Mouse (Mus musculus) right cerebral cortex, adult 18-20 months (tissue): ENCODE measurements at regions not wholly inside any gene's neighbourhood (a gene's known extent, or its start where the extent isn't known, plus 50 kb on each side); places are given as distances from the start of the nearest gene placed in this dataset.
"Not testable (repeated sequence)": the region's sequence is repeated elsewhere in the genome, so short reads cannot be mapped to it uniquely, and the experiment has no call there.

Source experiments
- DNase-seq: peaks from one replicate; pipeline ENCODE4 v3.0.0; 2022; ENCODE audit warnings: mixed read lengths

- not testable (repeated sequence) for DNase-seq
Measured at GRCm38 (mm10) chr6:22789731-22790130, 85.6 kb upstream of the Ptprz1 start.

GRCm38 (mm10) chr6:22791801-22792200, 83.5 kb upstream of the Ptprz1 start:
- DNase-seq, result no peak

- DNase-seq, result no peak
Measured at GRCm38 (mm10) chr6:22792601-22793000, 82.7 kb upstream of the Ptprz1 start.

DNA sequence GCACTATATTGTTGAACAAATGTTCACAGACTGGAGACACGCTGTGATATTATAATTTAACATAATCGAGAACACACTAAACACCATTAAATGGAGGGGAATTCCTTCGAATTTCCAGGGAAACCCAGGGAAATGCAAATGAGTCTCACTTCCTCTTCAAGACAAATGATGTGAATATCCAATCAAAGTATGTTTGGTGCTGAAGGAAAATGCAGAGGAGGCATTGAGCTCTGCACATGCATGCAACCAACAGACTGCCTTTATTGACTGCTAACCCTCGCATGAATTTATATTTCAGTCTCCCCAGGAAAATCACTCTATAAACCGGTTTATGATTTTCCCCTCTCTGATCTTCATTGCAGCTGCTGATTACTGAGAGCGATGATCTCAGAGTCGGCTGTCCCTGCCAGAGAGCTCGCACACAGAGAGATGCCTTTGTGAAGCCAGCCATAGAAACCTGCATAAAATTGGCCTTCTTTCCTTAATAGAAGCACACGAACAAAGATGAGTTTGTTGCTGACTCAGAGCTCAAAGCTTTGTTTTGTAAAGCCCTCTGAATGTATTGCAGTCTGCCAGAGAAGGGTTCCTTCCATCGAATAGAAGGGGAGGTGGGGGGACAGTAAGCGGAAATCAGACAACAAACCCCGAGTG, 81.1 kb upstream of the Ptprz1 start:
- peak; percentile 52 for DNase-seq

DNA sequence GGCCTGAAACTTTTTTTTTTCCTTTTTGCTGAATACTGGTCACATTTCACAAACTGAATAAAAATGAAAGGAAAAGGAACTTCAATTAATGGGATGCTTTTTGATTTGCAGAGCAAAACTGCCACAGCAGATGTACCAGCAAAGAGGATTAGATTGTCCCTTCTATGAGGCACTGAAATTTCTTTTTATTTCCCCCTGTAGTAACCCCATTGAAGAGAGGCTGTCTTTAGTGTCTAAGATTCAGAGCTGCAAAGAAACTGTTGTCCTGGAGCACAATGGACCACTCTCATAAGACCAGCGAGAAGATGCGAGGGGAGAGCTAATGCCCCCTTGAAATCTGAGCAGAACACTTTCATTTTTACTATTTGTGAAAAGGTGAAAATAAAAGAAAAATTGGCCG, 80.5 kb upstream of the Ptprz1 start:
- no peak for DNase-seq

GRCm38 (mm10) chr6:22795291-22795860, 79.9 kb upstream of the Ptprz1 start:
- DNase-seq, result no peak

GRCm38 (mm10) chr6:22801908-22802307, 73.4 kb upstream of the Ptprz1 start:
- no peak for DNase-seq

- DNase-seq, result no peak
Measured at GRCm38 (mm10) chr6:22802399-22803092, 72.8 kb upstream of the Ptprz1 start.

DNA sequence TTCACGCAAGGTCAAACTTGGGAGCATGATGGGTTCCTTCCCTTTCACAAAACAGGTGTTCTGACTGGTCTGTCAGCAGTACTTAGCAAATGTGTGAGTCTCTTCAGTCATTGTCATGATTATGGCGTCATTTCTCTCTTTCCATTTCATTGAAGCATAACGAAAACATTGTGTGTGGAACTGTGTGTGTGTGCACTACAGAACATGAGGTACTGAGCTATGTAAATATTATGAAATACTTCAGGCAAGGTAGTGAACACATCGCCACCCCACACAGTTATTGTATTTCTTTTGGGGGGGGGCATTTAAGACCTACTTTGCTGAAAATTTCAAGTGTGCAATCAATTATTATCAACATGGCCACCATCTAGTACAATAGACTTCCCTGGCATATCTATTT, 71.4 kb upstream of the Ptprz1 start:
- DNase-seq, result no peak

DNA sequence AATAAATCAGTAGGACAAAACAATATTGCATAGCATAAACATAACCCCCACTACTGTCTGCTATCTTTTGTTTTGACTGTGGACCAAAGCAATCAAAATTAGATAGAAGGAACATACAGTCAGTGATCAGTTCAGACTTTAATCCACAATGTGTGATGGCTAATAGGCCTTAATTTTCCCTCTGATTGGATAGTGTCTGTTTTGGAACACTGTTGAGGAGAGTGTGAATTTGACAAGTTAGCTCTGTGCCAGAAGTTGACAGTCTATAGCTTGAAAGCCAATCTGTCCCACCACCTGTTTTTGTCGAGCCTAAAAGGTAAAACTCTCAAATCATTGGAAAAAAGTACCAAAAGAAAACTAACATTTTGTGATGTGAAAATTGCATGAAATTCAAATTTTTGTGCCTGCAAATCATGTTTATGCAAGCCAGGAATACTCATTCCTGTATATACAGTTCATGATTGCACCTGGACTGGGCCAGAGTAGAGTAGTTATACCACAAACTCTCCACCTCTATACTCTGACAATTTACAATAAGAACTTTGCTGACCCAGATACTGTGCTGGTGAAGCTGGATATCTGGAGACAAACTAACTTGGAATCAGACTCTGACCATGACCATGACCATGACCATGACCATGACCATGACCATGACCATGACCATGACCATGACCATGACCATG, 50.1 kb upstream of the Ptprz1 start:
- DNase-seq, result no peak
